Mouse (Mus musculus) erythroid progenitor cell, adult 5-6 weeks (primary cell): Measurements from ENCODE around the gene Rnps1. TPM values are rescaled to one million over a fixed set of nuclear protein-coding genes. Genes with fewer than 3 reads are reported as not detected.
"Not testable (repeated sequence)": the region's sequence is repeated elsewhere in the genome, so short reads cannot be mapped to it uniquely, and the experiment has no call there.

Experiments used
- ATAC-seq: replicated peaks from 2 replicates; pipeline ENCODE4 v1.8.0; 2016; ENCODE audit warnings: moderate number of reproducible peaks, mild to moderate bottlenecking, moderate TSS enrichment, inconsistent platforms; ENCODE audit not compliant: poor library complexity, low FRiP score, severe bottlenecking
- total RNA-seq, 2 experiments: library from RNA; stranded (forward) in 1 of 2; stranded (reverse) in 1 of 2; fragments of 150-400 nt in 1 of 2; fragments of 186-747, 209-891 nt in 1 of 2; gene quantifications; 2 replicates each; pipeline versions ENCODE4 v1.2.3 to v1.2.4; 2015 to 2017; ENCODE audit warnings: low replicate concordance in 2 of 2

Rnps1 gene
- total RNA-seq, 2 experiments from 2014 or later: 62.5 to 100 TPM

DNA sequence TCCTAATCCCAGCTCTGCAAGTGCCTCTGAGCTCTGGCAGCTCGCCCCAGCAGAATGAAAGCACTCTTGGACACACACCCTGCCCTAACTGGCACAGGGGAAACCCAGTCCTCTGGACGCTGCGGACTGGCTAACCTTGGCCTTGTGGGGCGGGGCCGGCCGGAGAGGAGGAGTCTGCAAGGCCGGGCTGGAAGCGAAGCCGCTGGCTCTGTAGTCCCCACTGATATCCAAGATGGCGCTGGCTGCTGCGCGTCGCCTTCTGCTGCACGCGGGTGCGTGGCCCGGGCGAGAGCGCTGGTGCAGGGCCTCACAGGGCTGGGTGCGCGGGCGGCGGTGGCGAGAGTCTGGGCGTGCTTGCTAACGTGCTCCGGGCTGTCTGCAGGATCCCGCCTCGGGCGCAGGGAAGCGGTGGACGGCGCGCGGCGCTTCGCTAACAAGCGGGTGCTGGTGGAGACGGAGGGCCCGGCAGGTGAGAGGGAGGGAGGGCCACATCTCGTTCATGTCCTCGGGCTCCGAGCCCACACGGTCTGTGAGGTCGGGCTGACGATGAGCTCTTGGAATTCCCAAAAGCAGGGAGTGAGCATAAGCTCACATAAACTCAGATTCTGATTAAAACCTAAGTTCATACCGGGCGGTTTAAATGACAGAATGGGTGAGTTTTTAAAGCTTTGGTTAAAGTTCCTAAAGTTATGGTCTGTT lies 12.3 kb downstream of the Rnps1 start, which contains the start of gene Eci1:
TSS of gene Eci1 (plus strand) at position 171 of the 699 bp plus-strand sequence.
- ATAC-seq: peak; percentile 98

- peak; percentile 7; the same call in 1 of the 2 replicates for ATAC-seq
Measured at GRCm38 (mm10) chr17:24427170-24427557, 12.8 kb downstream of the Rnps1 start.

DNA sequence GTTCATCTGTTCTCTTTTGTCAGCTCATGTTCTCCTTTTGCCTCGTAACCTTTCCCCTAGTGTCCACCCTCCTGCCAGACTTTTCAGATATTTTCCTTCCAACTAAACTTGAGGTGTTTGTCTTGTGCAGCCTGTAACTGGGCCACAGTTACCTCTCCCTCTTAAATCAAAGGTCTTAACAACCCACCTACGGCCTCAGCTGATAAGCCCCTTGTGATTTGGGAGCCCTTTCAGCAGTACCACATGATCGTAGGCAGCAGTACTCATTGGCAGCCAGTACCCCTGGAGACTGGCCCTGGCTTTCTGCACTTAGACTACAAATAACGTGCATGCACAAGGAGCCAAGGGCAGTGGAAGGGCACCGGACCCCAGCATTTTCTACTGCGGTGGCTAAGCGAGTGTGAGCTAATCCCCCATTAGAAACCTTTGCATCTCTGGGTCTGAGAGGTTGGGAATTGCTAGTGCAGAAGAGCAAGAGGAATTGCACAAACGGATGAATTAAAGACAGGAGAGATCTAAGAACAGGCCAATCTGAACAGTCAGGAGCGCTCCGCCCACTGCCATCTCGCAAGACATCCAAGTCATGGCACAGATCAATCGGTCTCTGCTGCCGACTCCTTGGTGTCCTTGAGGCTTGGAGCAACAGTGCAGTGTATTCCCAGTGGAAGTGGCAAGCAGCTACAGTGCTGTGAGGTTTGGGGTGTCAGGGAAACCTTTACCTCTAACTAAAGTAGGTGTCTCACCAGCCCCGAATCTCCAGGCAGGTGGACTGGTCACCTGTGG lies 15.0 kb downstream of the Rnps1 start:
- no peak for ATAC-seq

- ATAC-seq: peak; percentile 87
Measured at GRCm38 (mm10) chr17:24437016-24437415, 22.7 kb downstream of the Rnps1 start.

DNA sequence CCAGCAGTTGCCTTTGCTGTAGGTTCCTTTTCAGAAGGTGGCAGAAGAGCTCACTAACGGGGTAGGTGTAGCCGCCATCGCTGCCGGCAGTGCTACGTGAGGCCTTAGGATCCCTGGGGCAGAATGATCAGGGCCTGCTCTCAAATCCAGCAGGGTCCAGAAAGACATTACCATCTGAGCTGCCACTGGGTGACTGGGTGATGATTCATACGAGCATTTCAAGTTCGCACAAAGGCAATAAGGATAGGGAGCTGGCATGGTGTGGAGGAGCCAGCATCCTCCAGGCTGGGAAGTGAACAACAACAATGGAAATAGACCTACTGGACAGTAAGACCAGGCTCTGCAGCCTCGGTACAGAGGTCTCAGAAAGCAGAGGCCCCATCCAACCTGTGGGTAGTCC lies 26.0 kb downstream of the Rnps1 start:
- no peak for ATAC-seq

GRCm38 (mm10) chr17:24441148-24441547 lies 26.8 kb downstream of the Rnps1 start:
- no peak for ATAC-seq

GRCm38 (mm10) chr17:24442107-24442506 lies 27.7 kb downstream of the Rnps1 start:
- ATAC-seq: no peak

- ATAC-seq: no peak
Measured at GRCm38 (mm10) chr17:24442632-24443155, 28.3 kb downstream of the Rnps1 start, which contains the start of gene Dnase1l2. Dnase1l2 (minus strand) TSS chr17:24443105.

- ATAC-seq: no peak
Measured at GRCm38 (mm10) chr17:24443409-24443808, 29.0 kb downstream of the Rnps1 start.

DNA sequence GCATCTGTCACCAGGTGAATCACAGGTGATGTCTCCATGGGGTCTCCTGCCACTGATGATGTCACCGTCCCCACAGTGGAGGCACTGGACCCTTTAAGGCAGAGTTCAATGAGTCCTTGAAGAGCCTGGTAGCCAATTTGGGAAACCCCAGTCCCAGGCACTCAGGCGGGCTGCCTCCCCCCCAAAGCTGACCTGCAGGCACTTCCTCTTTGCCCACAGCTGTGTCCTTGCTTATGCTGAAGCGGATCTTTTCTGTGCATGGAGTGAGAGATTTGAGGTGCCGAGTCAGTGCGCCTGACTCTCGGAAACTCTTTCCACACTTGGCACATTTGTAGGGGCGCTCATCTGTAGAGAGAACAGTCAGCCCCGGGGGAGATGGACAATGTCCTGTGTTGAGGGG lies 32.2 kb downstream of the Rnps1 start:
- ATAC-seq: no peak

DNA sequence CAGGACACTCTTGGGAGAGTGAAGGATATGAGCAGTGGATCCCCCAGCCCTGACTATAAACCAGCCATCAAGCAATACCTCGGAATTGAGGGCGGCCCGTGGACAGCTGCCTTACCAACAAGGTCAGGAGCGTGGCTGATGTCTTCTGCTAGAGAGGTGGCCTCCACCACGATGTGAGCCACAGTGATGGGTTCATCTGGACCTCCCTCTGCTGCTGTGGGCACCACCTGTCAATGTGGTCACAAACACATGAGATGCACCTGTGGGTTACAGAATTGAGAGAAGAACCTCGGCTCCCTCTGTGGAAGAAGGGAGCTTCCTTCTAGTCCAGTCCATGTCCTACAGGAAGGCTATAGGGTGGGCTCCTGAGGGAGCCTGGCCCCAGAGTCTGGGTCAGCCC lies 35.1 kb downstream of the Rnps1 start:
- ATAC-seq: no peak

GRCm38 (mm10) chr17:24451220-24451619 lies 36.9 kb downstream of the Rnps1 start:
- no peak for ATAC-seq

DNA sequence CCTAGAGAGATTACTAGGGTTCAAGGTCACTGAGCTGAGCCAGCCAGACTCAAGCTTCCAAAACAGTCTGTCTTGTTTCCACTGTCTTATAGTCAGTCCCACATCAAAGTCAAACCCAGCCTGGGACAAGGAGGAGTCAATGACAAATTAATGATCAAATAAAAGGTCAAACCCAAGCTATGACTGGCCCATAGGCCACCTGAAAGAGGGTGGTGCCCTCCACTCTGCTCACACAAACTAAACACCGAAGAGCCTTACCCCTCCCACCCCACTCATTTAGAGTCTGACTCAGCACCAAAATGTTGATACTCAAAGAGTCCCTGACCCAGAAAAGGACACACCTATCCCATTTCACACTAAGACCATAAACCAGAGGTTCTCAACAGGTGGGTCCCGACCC lies 39.0 kb downstream of the Rnps1 start:
- no peak for ATAC-seq

- ATAC-seq: peak; percentile 10; the same call in 1 of the 2 replicates
Measured at GRCm38 (mm10) chr17:24454218-24454755, 39.9 kb downstream of the Rnps1 start.

DNA sequence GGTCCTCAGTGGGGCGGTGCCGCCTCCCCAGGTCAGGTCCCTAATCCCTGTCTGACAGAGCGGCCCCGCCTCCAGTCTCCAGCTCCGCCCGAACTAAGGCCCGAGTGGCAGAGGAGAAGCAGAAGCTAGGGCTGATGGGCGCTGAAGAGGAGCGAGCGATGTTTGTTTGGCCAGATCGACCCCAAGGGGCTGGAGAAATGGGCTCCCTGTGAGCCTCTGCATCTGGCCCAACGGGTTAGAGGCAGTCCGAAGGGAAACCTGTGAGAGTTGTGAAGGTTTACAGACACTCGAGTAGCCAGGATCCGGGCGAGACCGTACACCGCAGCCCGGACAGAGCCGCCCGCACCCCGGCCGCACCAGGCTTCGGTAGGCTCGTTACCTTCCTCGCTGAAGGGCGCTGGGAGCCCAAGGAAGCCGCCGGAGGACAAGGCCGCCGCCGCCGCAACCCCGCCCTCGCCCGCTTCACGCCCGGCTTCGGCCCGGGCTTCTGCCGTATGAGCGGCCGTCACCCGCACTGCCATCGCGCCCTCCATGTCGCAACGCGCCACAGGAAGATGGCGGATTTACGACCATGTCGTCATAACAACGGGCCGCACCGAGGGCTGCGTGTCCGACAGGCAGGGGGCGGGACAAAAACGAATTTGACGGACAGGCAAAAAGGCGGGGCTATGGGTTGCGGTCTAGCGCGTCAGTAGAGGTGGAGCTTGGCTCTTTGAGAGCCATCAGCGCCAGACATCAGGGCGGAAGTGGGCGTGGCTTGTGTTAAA lies 40.6 kb downstream of the Rnps1 start:
- ATAC-seq: peak; percentile 91

DNA sequence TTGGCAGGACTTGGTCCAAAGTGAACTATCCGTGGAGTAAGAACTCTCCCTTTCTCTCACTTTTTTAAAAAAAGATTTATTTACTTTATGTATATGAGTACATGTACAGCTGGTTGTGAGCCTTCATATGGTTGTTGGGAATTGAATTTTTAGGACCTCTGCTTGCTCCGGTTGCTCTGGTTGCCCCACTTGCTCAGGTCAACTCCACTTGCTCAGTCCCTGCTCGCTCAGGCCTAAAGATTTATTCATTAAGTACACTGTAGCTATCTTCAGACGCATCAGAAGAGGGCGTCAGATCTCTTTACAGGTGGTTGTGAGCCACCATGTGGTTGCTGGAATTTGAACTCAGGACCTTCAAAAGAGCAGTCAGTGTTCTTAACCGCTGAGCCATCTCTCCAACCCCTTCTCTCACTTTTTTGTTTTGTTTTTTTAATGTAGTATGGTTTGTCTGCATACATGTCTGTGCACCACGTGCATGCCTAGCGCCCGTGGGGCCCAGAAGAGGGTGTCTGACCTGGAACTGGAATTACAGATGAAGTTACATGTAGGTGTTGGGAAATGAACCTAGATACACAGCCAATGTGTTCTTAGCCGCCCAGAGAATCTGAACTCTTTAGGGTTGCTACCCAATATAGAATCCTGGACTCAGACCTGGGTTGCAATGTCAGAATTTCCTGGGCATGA lies 41.3 kb downstream of the Rnps1 start:
- ATAC-seq: not testable (repeated sequence)

DNA sequence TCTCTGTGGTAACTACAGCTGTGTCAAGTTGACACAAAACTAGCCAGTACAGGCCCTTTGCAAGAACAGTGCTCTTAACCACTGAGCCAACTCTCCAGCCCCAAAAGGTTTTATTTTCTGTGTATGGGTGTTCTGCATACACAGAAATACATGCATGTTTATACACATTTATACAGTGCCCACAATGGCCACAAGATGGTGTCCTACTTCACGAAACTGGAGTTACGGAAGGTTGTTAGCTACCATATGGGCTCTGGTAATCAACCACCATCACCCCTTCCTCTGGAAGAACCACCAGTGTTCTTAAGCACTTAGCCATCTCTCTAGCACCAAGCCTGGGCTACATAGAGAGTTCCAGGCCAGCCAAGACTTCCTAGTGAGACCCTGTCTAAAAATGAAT lies 47.2 kb downstream of the Rnps1 start:
- peak; percentile 75; the same call in 1 of the 2 replicates for ATAC-seq

- ATAC-seq: no peak
Measured at GRCm38 (mm10) chr17:24462932-24463331, 48.6 kb downstream of the Rnps1 start.
